Mouse (Mus musculus): ENCODE results near the gene Rab3gap2. TPM values are rescaled to one million over a fixed set of nuclear protein-coding genes. Genes with fewer than 3 reads are reported as not detected.
"Not testable (repeated sequence)": the region's sequence is repeated elsewhere in the genome, so short reads cannot be mapped to it uniquely, and the experiment has no call there.

Gene Rab3gap2
- polyA plus RNA-seq, 1 experiment from 2014 or later, result 24.0 TPM

GRCm38 (mm10) chr1:185327754-185328345 lies 123.9 kb downstream of the Rab3gap2 start:
- 65% methylated on average over 3 of the region's 3 CpGs for WGBS
- H3K4me1 ChIP-seq, result peaks cover 17% of the 10 kb centered on the region
- not testable (repeated sequence) for H3K9me3 ChIP-seq; H3K9ac ChIP-seq; H3K27me3 ChIP-seq; H3K27ac ChIP-seq; ATAC-seq (ENCODE audit: low FRiP score)
- H3K36me3 ChIP-seq (replicated peaks), result peaks cover 37% of the 10 kb centered on the region
- peak overlapping the region; percentile 59 for H3K4me2 ChIP-seq
- peak overlapping the region; percentile 92; the same call in 1 of the 2 replicates for H3K4me3 ChIP-seq (replicated peaks)

- peak within 1 kb of the TSS; percentile 92 for H3K4me3 ChIP-seq (replicated peaks)
- under 1% methylated on average over 74 of the region's 76 CpGs for WGBS
- H3K27ac ChIP-seq, result peak within 1 kb of the TSS; percentile 94
- peak within 1 kb of the TSS; percentile 59 for H3K4me2 ChIP-seq
- no peaks in the 10 kb centered on the region for H3K27me3 ChIP-seq
- peak within 1 kb of the TSS; percentile 94 for H3K9ac ChIP-seq
- H3K9me3 ChIP-seq, result no peaks in the 10 kb centered on the region
- peaks cover 26% of the 10 kb centered on the region for H3K36me3 ChIP-seq (replicated peaks)
- peaks cover 28% of the 10 kb centered on the region for H3K4me1 ChIP-seq
- ATAC-seq (ENCODE audit: low FRiP score), result peak; percentile 88
Measured at GRCm38 (mm10) chr1:185328721-185329610, 125.0 kb downstream of the Rab3gap2 start, which contains the start of gene Iars2. TSS of gene Iars2 (minus strand) at chr1:185329396.

- Histone ChIP-seq H3K9me3 (no peaks in the 10 kb centered on the region), H3K4me2 (no peak overlapping the region), H3K4me1 (peaks cover 36% of the 10 kb centered on the region), H3K9ac (no peak overlapping the region), H3K36me3 (replicated peaks) (peaks cover 18% of the 10 kb centered on the region), H3K27me3 (no peaks in the 10 kb centered on the region), H3K4me3 (replicated peaks) (no peak overlapping the region), H3K27ac (no peak overlapping the region)
- 89% methylated on average over 8 of the region's 8 CpGs for WGBS
- no peak for ATAC-seq (ENCODE audit: low FRiP score)
Measured at GRCm38 (mm10) chr1:185329851-185330250, 125.9 kb downstream of the Rab3gap2 start.

GRCm38 (mm10) chr1:185331364-185331763 lies 127.4 kb downstream of the Rab3gap2 start:
- no peak overlapping the region for H3K4me3 ChIP-seq (replicated peaks)

GRCm38 (mm10) chr1:185331983-185332430 lies 128.1 kb downstream of the Rab3gap2 start, which contains the start of gene Bpnt1:
TSS of gene Bpnt1 (plus strand) at chr1:185332149.
- H3K36me3 ChIP-seq (replicated peaks), result peaks cover 1% of the 10 kb centered on the region; the same call in 1 of the 2 replicates
- H3K4me3 ChIP-seq (replicated peaks), result peak within 1 kb of the TSS; percentile 53
- H3K27me3 ChIP-seq, result no peaks in the 10 kb centered on the region
- peak within 1 kb of the TSS; percentile 65 for H3K9ac ChIP-seq
- H3K27ac ChIP-seq, result peak within 1 kb of the TSS; percentile 90
- peak within 1 kb of the TSS; percentile 65 for H3K4me2 ChIP-seq
- WGBS, result under 1% methylated on average over 32 of the region's 32 CpGs
- ATAC-seq (ENCODE audit: low FRiP score), result peak; percentile 88
- H3K4me1 ChIP-seq, result peaks cover 47% of the 10 kb centered on the region
- H3K9me3 ChIP-seq, result no peaks in the 10 kb centered on the region

More at GRCm38 (mm10) chr1:185331364-185331763, 127.4 kb downstream of the Rab3gap2 start:
- no peak overlapping the region; the same call in 1 of the 2 replicates for H3K27ac ChIP-seq
- H3K4me2 ChIP-seq, result peak overlapping the region; percentile 65; the same call in 1 of the 2 replicates
- no peak overlapping the region for H3K9ac ChIP-seq
- peaks cover 44% of the 10 kb centered on the region for H3K4me1 ChIP-seq
- ATAC-seq (ENCODE audit: low FRiP score), result no peak
- WGBS, result 57% methylated on average over 5 of the region's 5 CpGs
- peaks cover 8% of the 10 kb centered on the region; the same call in 1 of the 2 replicates for H3K36me3 ChIP-seq (replicated peaks)
- H3K27me3 ChIP-seq, result no peaks in the 10 kb centered on the region
- no peaks in the 10 kb centered on the region for H3K9me3 ChIP-seq

GRCm38 (mm10) chr1:185333651-185334050 lies 129.7 kb downstream of the Rab3gap2 start:
- no peak overlapping the region for H3K4me3 ChIP-seq (replicated peaks)

GRCm38 (mm10) chr1:185334136-185334535 lies 130.2 kb downstream of the Rab3gap2 start:
- ATAC-seq (ENCODE audit: low FRiP score), result no peak
- 94% methylated on average over 4 of the region's 4 CpGs for WGBS
- Histone ChIP-seq H3K4me1 (peaks cover 41% of the 10 kb centered on the region), H3K27ac (no peak overlapping the region), H3K4me2 (no peak overlapping the region), H3K4me3 (replicated peaks) (no peak overlapping the region), H3K9ac (no peak overlapping the region), H3K27me3 (no peaks in the 10 kb centered on the region), H3K9me3 (no peaks in the 10 kb centered on the region), H3K36me3 (replicated peaks) (peaks cover 3% of the 10 kb centered on the region)

More at GRCm38 (mm10) chr1:185333651-185334050, 129.7 kb downstream of the Rab3gap2 start:
- H3K27me3 ChIP-seq, result no peaks in the 10 kb centered on the region
- H3K4me1 ChIP-seq, result peaks cover 41% of the 10 kb centered on the region
- no peak overlapping the region for H3K27ac ChIP-seq
- H3K9ac ChIP-seq, result no peak overlapping the region
- H3K4me2 ChIP-seq, result peak overlapping the region; percentile 65; the same call in 1 of the 2 replicates
- H3K9me3 ChIP-seq, result no peaks in the 10 kb centered on the region
- WGBS, result 87% methylated on average over 5 of the region's 5 CpGs
- no peak for ATAC-seq (ENCODE audit: low FRiP score)
- H3K36me3 ChIP-seq (replicated peaks), result peaks cover 2% of the 10 kb centered on the region

- 74% methylated on average over 6 of the region's 6 CpGs for WGBS
- Histone ChIP-seq H3K36me3 (replicated peaks) (peaks cover 11% of the 10 kb centered on the region), H3K4me2 (no peak overlapping the region), H3K4me1 (peaks cover 36% of the 10 kb centered on the region), H3K27me3 (no peaks in the 10 kb centered on the region), H3K9me3 (no peaks in the 10 kb centered on the region), H3K9ac (no peak overlapping the region), H3K27ac (no peak overlapping the region), H3K4me3 (replicated peaks) (no peak overlapping the region)
- ATAC-seq (ENCODE audit: low FRiP score), result no peak
Measured at GRCm38 (mm10) chr1:185335231-185335765, 131.4 kb downstream of the Rab3gap2 start.

MicroRNAs within 50 kb of the gene (microRNA counts, 519-probe panel; counts per million panel counts)
- not detected for microRNA mmu-miR-194
- not detected for microRNA mmu-miR-664

Small RNA genes lying within 50 kb of the gene (microRNA-seq; reads per million reads assigned to microRNA genes)
- gene Mir194-1, result 0.97 reads per million
- 0.73 reads per million for gene Mir215
- gene Mir664, result 11.2 reads per million, percentile 28 among the genes with 10 or more reads in this experiment

Other genes with a start within 250 kb of the Rab3gap2 start
- 8.2 and 8.4 TPM in 2 replicates for gene Mark1, start 204.5 kb upstream of the Rab3gap2 start, polyA plus RNA-seq (2016; fragmentation: Nextera tagmentation; extraction: Ambion mirVana)
- 26.3 and 28.9 TPM in 2 replicates for gene Iars2, start 125.3 kb downstream of the Rab3gap2 start, polyA plus RNA-seq (2016; fragmentation: Nextera tagmentation; extraction: Ambion mirVana)
- gene Bpnt1, start 128.0 kb downstream of the Rab3gap2 start, polyA plus RNA-seq (2016; fragmentation: Nextera tagmentation; extraction: Ambion mirVana), result 30.4 and 33.2 TPM in 2 replicates
- 128 and 137 TPM in 2 replicates for gene Eprs, start 158.9 kb downstream of the Rab3gap2 start, polyA plus RNA-seq (2016; fragmentation: Nextera tagmentation; extraction: Ambion mirVana)